Mouse (Mus musculus): ENCODE results near the gene Slc35a1.

GRCm38 (mm10) chr4:34640731-34641130 lies 46.5 kb downstream of the Slc35a1 start:
- TF ChIP-seq POLR2A (IDR thresholded peaks at IDR 0.05; ENCODE audit: borderline replicate concordance, insufficient read depth, low read length) (no peak), CTCF (IDR thresholded peaks at IDR 0.05; ENCODE audit: borderline replicate concordance, insufficient read depth, low read depth, low read length) (no peak)
